ENCODE assay signal across 9 mouse cellular contexts in genomic region chr9:41935979-41936378, GRCm38 (mm10).
DNase-seq lines count a peak whose midpoint lies in the region; ATAC-seq lines count a peak whose summit lies in the region.
"Had no signal": no experiment of that assay in that cellular context is flagged by ENCODE, and none has a peak within 500 bp of the region (broad histone marks: within the 10 kb centered on the region; RNA-seq: fewer than 3 reads in every experiment).

No protein-coding gene starts in this region.

- peak overlapping the region; percentile 80 for H3K4me2 ChIP-seq in lung, embryonic 15.5 days
- H3K4me2 ChIP-seq in forebrain, embryonic 14.5 days (ENCODE audit: low read length), result peak overlapping the region; percentile 53
- peak overlapping the region; percentile 80 for H3K4me2 ChIP-seq in limb, embryonic 15.5 days
- H3K4me2 ChIP-seq in stomach, embryonic 15.5 days, result peak overlapping the region; percentile 87

- H3K27ac ChIP-seq in lung, embryonic 15.5 days, result peak overlapping the region; percentile 96
- peak overlapping the region; percentile 95 for H3K27ac ChIP-seq in forebrain, embryonic 14.5 days (ENCODE audit: low read depth, low read length)
- peak overlapping the region; percentile 93 for H3K27ac ChIP-seq in limb, embryonic 15.5 days
- peak overlapping the region; percentile 88 for H3K27ac ChIP-seq in stomach, embryonic 15.5 days

- WGBS in lung, embryonic 15.5 days, result 6% methylated on average over 10 of the region's 10 CpGs
- under 1% methylated on average over 10 of the region's 10 CpGs for WGBS in forebrain, embryonic 14.5 days
- 2% methylated on average over 10 of the region's 10 CpGs for WGBS in limb, embryonic 15.5 days
- WGBS in stomach, embryonic 15.5 days, result 3% methylated on average over 10 of the region's 10 CpGs

- H3K9me3 ChIP-seq in lung, embryonic 15.5 days, result no peaks in the 10 kb centered on the region
- no peaks in the 10 kb centered on the region for H3K9me3 ChIP-seq in forebrain, embryonic 14.5 days (replicated peaks; ENCODE audit: control insufficient read depth, low read length)
- no peaks in the 10 kb centered on the region for H3K9me3 ChIP-seq in limb, embryonic 15.5 days
- no peaks in the 10 kb centered on the region for H3K9me3 ChIP-seq in stomach, embryonic 15.5 days

- ATAC-seq in lung, embryonic 15.5 days (ENCODE audit: borderline replicate concordance, extremely low read depth, low FRiP score, low TSS enrichment), result no peak; the same call in 1 of the 2 replicates
- peak; percentile 41 for ATAC-seq in forebrain, embryonic 14.5 days
- ATAC-seq in limb, embryonic 15.5 days (ENCODE audit: insufficient number of reproducible peaks, low FRiP score, low TSS enrichment, low read depth), result peak; percentile 15; the same call in 1 of the 2 replicates
- 0 out of 2 replicates have a peak, but pooled peaks have one; percentile 29 for ATAC-seq in stomach, embryonic 15.5 days (ENCODE audit: insufficient read depth, low FRiP score, low read depth)

- no peaks in the 10 kb centered on the region for H3K27me3 ChIP-seq in lung, embryonic 15.5 days
- H3K27me3 ChIP-seq in forebrain, embryonic 14.5 days (replicated peaks; ENCODE audit: control insufficient read depth, insufficient read depth, low read length), result no peaks in the 10 kb centered on the region
- no peaks in the 10 kb centered on the region for H3K27me3 ChIP-seq in limb, embryonic 15.5 days
- no peaks in the 10 kb centered on the region for H3K27me3 ChIP-seq in stomach, embryonic 15.5 days (replicated peaks)

- DNase-seq in lung, adult 18-20 months, result no peak
- peak; percentile 63 for DNase-seq in forebrain, embryonic 14.5 days (ENCODE audit: low spot score)
- no peak for DNase-seq in c-Kit-positive CD71-positive TER-119-positive erythroid progenitor cells, embryonic 14.5 days (ENCODE audit: low spot score)
- no peak for DNase-seq in cerebellum, adult 9-11 months
- no peak for DNase-seq in adrenal gland, adult 8-10 months
- DNase-seq: cerebellum, postnatal 36 days had no signal

- H3K4me3 ChIP-seq in lung, embryonic 15.5 days, result peak overlapping the region; percentile 34
- peak overlapping the region; percentile 21 for H3K4me3 ChIP-seq in forebrain, embryonic 14.5 days (ENCODE audit: low read depth, low read length)
- H3K4me3 ChIP-seq in limb, embryonic 15.5 days, result peak overlapping the region; percentile 31
- H3K4me3 ChIP-seq in stomach, embryonic 15.5 days (replicated peaks), result peak overlapping the region; percentile 40

- no peaks in the 10 kb centered on the region for H3K36me3 ChIP-seq in lung, embryonic 15.5 days
- H3K36me3 ChIP-seq in forebrain, embryonic 14.5 days (ENCODE audit: control insufficient read depth, insufficient read depth, low read length), result no peaks in the 10 kb centered on the region
- no peaks in the 10 kb centered on the region for H3K36me3 ChIP-seq in limb, embryonic 15.5 days
- H3K36me3 ChIP-seq in stomach, embryonic 15.5 days, result no peaks in the 10 kb centered on the region

- H3K4me1 ChIP-seq in lung, embryonic 15.5 days, result peaks cover 37% of the 10 kb centered on the region
- H3K4me1 ChIP-seq in forebrain, embryonic 14.5 days (ENCODE audit: control insufficient read depth, insufficient read depth, low read length), result peaks cover 48% of the 10 kb centered on the region
- H3K4me1 ChIP-seq in limb, embryonic 15.5 days, result peaks cover 65% of the 10 kb centered on the region
- H3K4me1 ChIP-seq in stomach, embryonic 15.5 days, result peaks cover 33% of the 10 kb centered on the region

- peak overlapping the region; percentile 52; the same call in 1 of the 2 replicates for H3K9ac ChIP-seq in lung, embryonic 15.5 days
- peak overlapping the region; percentile 63 for H3K9ac ChIP-seq in forebrain, embryonic 14.5 days (ENCODE audit: low read length)
- peak overlapping the region; percentile 44; the same call in 1 of the 2 replicates for H3K9ac ChIP-seq in limb, embryonic 15.5 days
- H3K9ac ChIP-seq in stomach, embryonic 15.5 days, result no peak overlapping the region
